Mouse (Mus musculus) thymus, adult 2 months (tissue): ENCODE results near the gene Olfr1046.

Experiments used
- CTCF ChIP-seq: fragments of 200-500 bp; IDR thresholded peaks from 2 replicates; pipeline ENCODE4 v1.5.1; 2012; ENCODE audit warnings: mild to moderate bottlenecking, control low read depth, low read length, moderate library complexity, borderline replicate concordance; ENCODE audit not compliant: control insufficient read depth, poor library complexity, insufficient read depth; ENCODE audit errors: extremely low read depth
- POLR2A ChIP-seq: fragments of 200-500 bp; IDR thresholded peaks from 2 replicates; pipeline ENCODE4 v1.6.1; 2012; ENCODE audit warnings: mild to moderate bottlenecking, low read length, control low read depth, moderate library complexity; ENCODE audit not compliant: control insufficient read depth, poor library complexity, insufficient read depth; ENCODE audit errors: extremely low read depth

GRCm38 (mm10) chr2:86231301-86231700 is 12.2 kb upstream of the Olfr1046 start, which contains the start of gene Olfr1047:
- TF ChIP-seq POLR2A (no peak), CTCF (no peak)
